Comparison of ENCODE assay signal across 8 mouse cellular contexts in the genomic region with DNA sequence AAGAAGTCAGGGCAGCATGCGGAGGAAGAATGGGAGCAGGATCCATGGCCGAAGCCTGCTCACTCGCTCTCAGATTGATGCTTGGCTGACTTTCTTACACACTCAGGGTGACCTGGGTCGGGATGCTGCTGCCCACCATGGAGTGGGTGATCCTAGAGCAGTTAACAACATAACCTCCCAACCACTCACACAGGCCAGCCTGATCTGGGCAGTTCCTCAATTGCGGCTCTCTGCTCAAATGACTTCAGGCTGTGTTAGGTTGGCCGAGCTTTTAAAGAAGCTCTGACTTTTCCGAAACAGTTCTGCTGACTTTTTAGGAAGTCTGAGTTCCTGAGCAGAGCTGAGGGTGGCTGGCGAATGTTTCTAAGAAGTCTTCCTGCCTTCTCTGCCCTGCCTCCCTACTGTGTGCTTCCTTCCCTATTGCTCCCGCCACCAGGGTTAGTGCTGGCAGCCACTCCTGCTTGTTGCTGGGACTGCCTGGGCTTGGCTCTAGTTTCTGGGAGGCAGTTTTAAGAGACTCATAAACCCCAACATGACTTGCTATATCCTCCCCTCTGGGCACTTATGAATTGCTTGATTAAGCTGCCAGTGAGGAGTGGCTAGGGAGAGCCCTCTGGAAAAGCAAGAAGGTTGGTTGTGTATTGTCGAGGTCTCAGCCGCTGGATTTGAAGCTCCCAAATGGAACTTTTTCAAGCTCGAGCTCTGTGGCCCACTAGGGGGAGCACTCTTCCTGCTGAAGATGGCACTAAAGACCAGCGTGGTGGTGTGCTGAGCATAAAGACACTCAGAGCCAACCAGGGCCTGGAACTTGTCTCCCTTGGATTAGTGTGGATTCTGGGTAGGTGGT. TPM values are rescaled to one million over a fixed set of nuclear protein-coding genes. Genes with fewer than 3 reads are reported as not detected.
DNase-seq lines count a peak whose midpoint lies in the region; ATAC-seq and TF ChIP-seq lines count a peak whose summit lies in the region.

No protein-coding gene starts in this region.

- peaks cover 48% of the 10 kb centered on the region for H3K36me3 ChIP-seq in liver, embryonic 15.5 days (replicated peaks)
- H3K36me3 ChIP-seq in neural tube, embryonic 15.5 days, result peaks cover 55% of the 10 kb centered on the region

- ATAC-seq in CD4-positive, CD25-positive, alpha-beta regulatory T cell, adult 4 months, result peak; percentile 51
- ATAC-seq in liver, embryonic 15.5 days (ENCODE audit: insufficient read depth), result peak; percentile 33; the same call in 1 of the 2 replicates
- 0 out of 2 replicates have a peak, but pooled peaks have one; percentile 50 for ATAC-seq in neural tube, embryonic 15.5 days (ENCODE audit: low FRiP score)

- H3K9me3 ChIP-seq in liver, embryonic 15.5 days (replicated peaks), result no peaks in the 10 kb centered on the region
- no peaks in the 10 kb centered on the region for H3K9me3 ChIP-seq in neural tube, embryonic 15.5 days (replicated peaks)

- H3K4me2 ChIP-seq in liver, embryonic 15.5 days, result no peak overlapping the region
- H3K4me2 ChIP-seq in neural tube, embryonic 15.5 days, result no peak overlapping the region

- DNase-seq in heart, postnatal 10 days, result peak; percentile 60 to 76
- DNase-seq in large intestine, adult 2 months (ENCODE audit: low read depth, low spot score), result peak; percentile 60
- DNase-seq in thymus, postnatal 0 days (ENCODE audit: low spot score), result peak; percentile 80

- H3K4me3 ChIP-seq in bone marrow, adult 2 months (replicated peaks; ENCODE audit: control insufficient read depth, low read depth, low read length), result no peak overlapping the region
- H3K4me3 ChIP-seq in embryonic fibroblast, embryonic 13.5 days (ENCODE audit: insufficient read depth, low read length), result no peak overlapping the region
- no peak overlapping the region for H3K4me3 ChIP-seq in liver, embryonic 15.5 days (replicated peaks)
- no peak overlapping the region for H3K4me3 ChIP-seq in neural tube, embryonic 15.5 days (replicated peaks)

- H3K27me3 ChIP-seq in liver, embryonic 15.5 days, result no peaks in the 10 kb centered on the region
- H3K27me3 ChIP-seq in neural tube, embryonic 15.5 days (replicated peaks), result no peaks in the 10 kb centered on the region

- no peak overlapping the region for H3K9ac ChIP-seq in liver, embryonic 15.5 days
- H3K9ac ChIP-seq in neural tube, embryonic 15.5 days (replicated peaks), result no peak overlapping the region

- no peak for TF ChIP-seq POLR2A in bone marrow, adult 2 months (IDR thresholded peaks at IDR 0.05; ENCODE audit: borderline replicate concordance, control insufficient read depth, low read depth, low read length)
- no peak for TF ChIP-seq POLR2A in embryonic fibroblast, embryonic 13.5 days (IDR thresholded peaks at IDR 0.05; ENCODE audit: low read depth, low read length)

- intact Hi-C loops in heart, postnatal 10 days (cut with DNase I), result loop anchor here (1.0 to 5.0 kb wide), 2 partner anchors 50 to 107 kb away; no protein-coding TSS in a partner anchor

- H3K4me1 ChIP-seq in bone marrow, adult 2 months (ENCODE audit: control insufficient read depth, insufficient read depth, low read length), result no peaks in the 10 kb centered on the region
- H3K4me1 ChIP-seq in embryonic fibroblast, embryonic 13.5 days (ENCODE audit: control insufficient read depth, insufficient read depth, low read length), result no peaks in the 10 kb centered on the region
- H3K4me1 ChIP-seq in liver, embryonic 15.5 days (replicated peaks), result no peaks in the 10 kb centered on the region
- no peaks in the 10 kb centered on the region for H3K4me1 ChIP-seq in neural tube, embryonic 15.5 days

- H3K27ac ChIP-seq in bone marrow, adult 2 months (ENCODE audit: control insufficient read depth, insufficient read depth, low read depth, low read length, poor library complexity), result no peak overlapping the region
- no peak overlapping the region for H3K27ac ChIP-seq in embryonic fibroblast, embryonic 13.5 days (ENCODE audit: insufficient read depth, low read length)
- no peak overlapping the region for H3K27ac ChIP-seq in liver, embryonic 15.5 days (replicated peaks)
- H3K27ac ChIP-seq in neural tube, embryonic 15.5 days (replicated peaks), result no peak overlapping the region

- peak; percentile 77 for TF ChIP-seq CTCF in bone marrow, adult 2 months (IDR thresholded peaks at IDR 0.05; ENCODE audit: control insufficient read depth, insufficient read depth, low read length)
- TF ChIP-seq CTCF in embryonic fibroblast, embryonic 13.5 days (IDR thresholded peaks at IDR 0.05; ENCODE audit: borderline replicate concordance, insufficient read depth, low read length), result peak; percentile 73

- 59% methylated on average over 13 of the region's 13 CpGs for WGBS in bone marrow, adult 2 months
- 55% methylated on average over 13 of the region's 13 CpGs for WGBS in large intestine, adult 2 months
- 56% methylated on average over 13 of the region's 13 CpGs for WGBS in liver, embryonic 15.5 days (ENCODE audit: insufficient replicate concordance)
- 63% methylated on average over 13 of the region's 13 CpGs for WGBS in neural tube, embryonic 15.5 days

RNA-seq across cellular contexts. Expression of a gene that starts 9.9 kb away (rescaled TPM):
- 10 to 100 TPM; 16.1 to 17.6 TPM for polyA plus RNA-seq in CD4-positive, CD25-positive, alpha-beta regulatory T cell, adult 4 months (2017; shearing (Covaris generic))
- polyA plus RNA-seq in bone marrow, adult 2 months (2011; ENCODE audit: insufficient read depth, insufficient read length, low replicate concordance, missing spikeins), result 3.5 and 4.7 TPM in 2 replicates
- polyA plus RNA-seq in embryonic fibroblast, embryonic 13.5 days (2011; ENCODE audit: insufficient read length, low read depth, missing spikeins), result 22.7 and 23.9 TPM in 2 replicates
- 10 to 100 TPM; 16.0 to 16.2 TPM for total RNA-seq in heart, postnatal 10 days (2021)
- 8.0 and 12.6 TPM in 2 replicates for polyA plus RNA-seq in large intestine, adult 2 months (2012; rRNA removed)
- 2.5 and 3.0 TPM in 2 replicates for polyA plus RNA-seq in liver, embryonic 15.5 days (2015; fragmentation: Nextera tagmentation; extraction: Ambion mirVana)
- 9.7 and 12.2 TPM in 2 replicates for polyA plus RNA-seq in neural tube, embryonic 15.5 days (2015; fragmentation: Nextera tagmentation; extraction: Ambion mirVana)
- 16.6 and 18.6 TPM in 2 replicates for polyA plus RNA-seq in thymus, postnatal 0 days (2015; fragmentation: Nextera tagmentation; extraction: Ambion mirVana)
